Mouse (Mus musculus) myocyte (in vitro differentiated cells): ENCODE results near the gene Rpl12.

Experiments used
- CEBPB ChIP-seq: IDR thresholded peaks from 2 replicates; pipeline ENCODE4 v1.6.1; 2011; ENCODE audit warnings: mild to moderate bottlenecking, moderate library complexity; ENCODE audit not compliant: poor library complexity, insufficient read depth, severe bottlenecking
- E2F4 ChIP-seq: IDR thresholded peaks from one replicate; pipeline ENCODE4 v1.6.1; 2011; ENCODE audit warnings: mild to moderate bottlenecking, control low read depth, moderate library complexity; ENCODE audit not compliant: insufficient read depth
- MAX ChIP-seq: IDR thresholded peaks from one replicate; pipeline ENCODE4 v1.6.1; 2011; ENCODE audit warnings: low read depth, mild to moderate bottlenecking, control low read depth
- MYOD1 ChIP-seq, 3 experiments: IDR thresholded peaks; one replicate each; pipeline ENCODE4 v1.6.1; 2011; ENCODE audit warnings: control low read depth in 2 of 3, low read depth in 2 of 3, mild to moderate bottlenecking in 2 of 3, moderate library complexity in 1 of 3; ENCODE audit not compliant: insufficient read length in 2 of 3, control insufficient read depth in 1 of 3
- MYOG ChIP-seq, 3 experiments: IDR thresholded peaks; one replicate each; pipeline ENCODE4 v1.6.1; 2011; ENCODE audit warnings: control low read depth in 2 of 3, low read depth in 2 of 3, mild to moderate bottlenecking in 2 of 3; ENCODE audit not compliant: insufficient read length in 2 of 3, control insufficient read depth in 1 of 3, insufficient read depth in 1 of 3
- POLR2A ChIP-seq: IDR thresholded peaks from one replicate; pipeline ENCODE4 v1.6.1; 2011; ENCODE audit warnings: low read depth, mild to moderate bottlenecking, control low read depth, moderate library complexity; ENCODE audit not compliant: insufficient read length
- POLR2AphosphoS2 ChIP-seq: IDR thresholded peaks from one replicate; pipeline ENCODE4 v1.6.1; 2011; ENCODE audit warnings: low read depth, control low read depth; ENCODE audit not compliant: insufficient read length
- TCF12 ChIP-seq: IDR thresholded peaks from one replicate; pipeline ENCODE4 v1.6.1; 2011; ENCODE audit warnings: mild to moderate bottlenecking, control low read depth; ENCODE audit not compliant: poor library complexity, insufficient read depth, severe bottlenecking
- USF1 ChIP-seq: IDR thresholded peaks from one replicate; pipeline ENCODE4 v1.6.1; 2011; ENCODE audit warnings: low read depth, mild to moderate bottlenecking, control low read depth, moderate library complexity

- TF ChIP-seq POLR2A (no peak), TCF12 (no peak), MYOG (IDR thresholded peaks at IDR 0.05; ENCODE audit: control insufficient read depth in 1 of 3, insufficient read depth in 1 of 3, insufficient read length in 2 of 3, low read depth in 2 of 3) (no peak), E2F4 (no peak), CEBPB (no peak), USF1 (no peak), MAX (no peak), POLR2AphosphoS2 (no peak), MYOD1 (IDR thresholded peaks at IDR 0.05; ENCODE audit: control insufficient read depth in 1 of 3, insufficient read length in 2 of 3, low read depth in 2 of 3) (no peak)
These were observed 21.3 kb downstream of the Rpl12 start for GRCm38 (mm10) chr2:32982700-32983099.
